Mouse (Mus musculus): Measurements from ENCODE around the gene Chd8.
A peak's percentile ranks its signal among the peaks of the same experiment; 100 is the strongest.

Chd8 gene

GRCm38 (mm10) chr14:52198141-52198540 lies 59.4 kb downstream of the Chd8 start:
- DNase-seq (ENCODE audit: low spot score in 2 of 2): no peak

GRCm38 (mm10) chr14:52197156-52197878 lies 60.3 kb downstream of the Chd8 start, which contains the start of gene Supt16:
TSS of gene Supt16 (minus strand) at chr14:52197416.
- DNase-seq (ENCODE audit: low spot score in 2 of 2): peak; percentile 72 to 81

- DNase-seq (ENCODE audit: low spot score in 2 of 2): no peak
Observed at GRCm38 (mm10) chr14:52196230-52197155, 61.1 kb downstream of the Chd8 start.

- peak; percentile 18 to 21 for DNase-seq (ENCODE audit: low spot score in 2 of 2)
Observed at GRCm38 (mm10) chr14:52195691-52196090, 61.9 kb downstream of the Chd8 start.

GRCm38 (mm10) chr14:52190740-52191359 lies 66.7 kb downstream of the Chd8 start:
- no peak for DNase-seq (ENCODE audit: low spot score in 2 of 2)

GRCm38 (mm10) chr14:52189519-52189918 lies 68.1 kb downstream of the Chd8 start:
- no peak for DNase-seq (ENCODE audit: low spot score in 2 of 2)

GRCm38 (mm10) chr14:52188788-52189187 lies 68.8 kb downstream of the Chd8 start:
- DNase-seq (ENCODE audit: low spot score in 2 of 2): no peak

GRCm38 (mm10) chr14:52166571-52166970 lies 91.0 kb downstream of the Chd8 start:
- DNase-seq (ENCODE audit: low spot score in 2 of 2): no peak

GRCm38 (mm10) chr14:52160911-52161310 lies 96.7 kb downstream of the Chd8 start:
- no peak for DNase-seq (ENCODE audit: low spot score in 2 of 2)

- no peak for DNase-seq (ENCODE audit: low spot score in 2 of 2)
Observed at GRCm38 (mm10) chr14:52155008-52155407, 102.6 kb downstream of the Chd8 start.

GRCm38 (mm10) chr14:52152613-52153012 lies 105.0 kb downstream of the Chd8 start:
- DNase-seq (ENCODE audit: low spot score in 2 of 2): no peak

GRCm38 (mm10) chr14:52152179-52152578 lies 105.4 kb downstream of the Chd8 start:
- DNase-seq (ENCODE audit: low spot score in 2 of 2): peak; percentile 21 to 26

GRCm38 (mm10) chr14:52149888-52150287 lies 107.7 kb downstream of the Chd8 start:
- no peak for DNase-seq (ENCODE audit: low spot score in 2 of 2)
